Mouse (Mus musculus) olfactory bulb, adult 2 months (tissue): ENCODE data around the gene Pgk1.

Source experiments
- CTCF ChIP-seq: fragments of 200-500 bp; IDR thresholded peaks from 2 replicates; pipeline ENCODE4 v1.5.1; 2012; ENCODE audit warnings: low read depth, mild to moderate bottlenecking, low read length, moderate library complexity; ENCODE audit not compliant: insufficient read depth
- POLR2A ChIP-seq: fragments of 200-500 bp; IDR thresholded peaks from 2 replicates; pipeline ENCODE4 v1.6.1; 2012; ENCODE audit warnings: mild to moderate bottlenecking, low read depth, low read length, moderate library complexity; ENCODE audit not compliant: insufficient read depth

GRCm38 (mm10) chrX:106163995-106164394 is 22.9 kb upstream of the Pgk1 start:
- no peak for TF ChIP-seq CTCF
- no peak for TF ChIP-seq POLR2A
